Mouse (Mus musculus): ENCODE measurements around the gene Cbx4. TPM values are rescaled to one million over a fixed set of nuclear protein-coding genes. Genes with fewer than 3 reads are reported as not detected.
A peak's percentile ranks its signal among the peaks of the same experiment; 100 is the strongest.

Gene Cbx4
- polyA plus RNA-seq, 1 experiment from 2014 or later: 9.9 TPM

GRCm38 (mm10) chr11:119058041-119058995 is 27.7 kb downstream of the Cbx4 start:
- Histone ChIP-seq H3K4me1 (peaks cover 60% of the 10 kb centered on the region), H3K4me2 (peak overlapping the region; percentile 97), H3K27me3 (peaks cover 90% of the 10 kb centered on the region), H3K36me3 (no peaks in the 10 kb centered on the region), H3K9ac (peak overlapping the region; percentile 30; the same call in 1 of the 2 replicates), H3K9me3 (replicated peaks) (no peaks in the 10 kb centered on the region), H3K27ac (0 out of 2 replicates have a peak overlapping the region, but pooled peaks have one; percentile 35), H3K4me3 (replicated peaks) (peak overlapping the region; percentile 61)
- under 1% methylated on average over 58 of the region's 58 CpGs for WGBS
- peak; percentile 37; the same call in 1 of the 2 replicates for ATAC-seq (replicated peaks; ENCODE audit: low FRiP score)

GRCm38 (mm10) chr11:119057291-119057690 is 28.7 kb downstream of the Cbx4 start:
- peaks cover 91% of the 10 kb centered on the region for H3K27me3 ChIP-seq
- H3K36me3 ChIP-seq: no peaks in the 10 kb centered on the region
- WGBS: 1% methylated on average over 9 of the region's 9 CpGs
- no peak overlapping the region for H3K27ac ChIP-seq
- no peaks in the 10 kb centered on the region for H3K9me3 ChIP-seq (replicated peaks)
- H3K4me1 ChIP-seq: peaks cover 70% of the 10 kb centered on the region
- no peak for ATAC-seq (replicated peaks; ENCODE audit: low FRiP score)
- H3K4me3 ChIP-seq (replicated peaks): peak overlapping the region; percentile 61
- H3K4me2 ChIP-seq: peak overlapping the region; percentile 97
- H3K9ac ChIP-seq: peak overlapping the region; percentile 79; the same call in 1 of the 2 replicates

- Histone ChIP-seq H3K4me1 (peaks cover 76% of the 10 kb centered on the region), H3K27ac (peak overlapping the region; percentile 64; the same call in 1 of the 2 replicates), H3K27me3 (peaks cover 91% of the 10 kb centered on the region), H3K9ac (peak overlapping the region; percentile 79), H3K4me3 (replicated peaks) (peak overlapping the region; percentile 61), H3K9me3 (replicated peaks) (no peaks in the 10 kb centered on the region), H3K4me2 (peak overlapping the region; percentile 97), H3K36me3 (no peaks in the 10 kb centered on the region)
- under 1% methylated on average over 65 of the region's 65 CpGs for WGBS
- ATAC-seq (replicated peaks; ENCODE audit: low FRiP score): no peak
Measured at GRCm38 (mm10) chr11:119056301-119057211, 29.5 kb downstream of the Cbx4 start.

- no peak overlapping the region for H3K27ac ChIP-seq
- 1% methylated on average over 32 of the region's 32 CpGs for WGBS
Measured at GRCm38 (mm10) chr11:119055571-119056131, 30.4 kb downstream of the Cbx4 start.

GRCm38 (mm10) chr11:119054351-119055345 is 31.4 kb downstream of the Cbx4 start:
- Histone ChIP-seq H3K27me3 (peaks cover 91% of the 10 kb centered on the region), H3K36me3 (no peaks in the 10 kb centered on the region), H3K4me1 (peaks cover 76% of the 10 kb centered on the region), H3K4me2 (peak overlapping the region; percentile 97), H3K27ac (no peak overlapping the region), H3K9ac (no peak overlapping the region), H3K4me3 (replicated peaks) (peak overlapping the region; percentile 61), H3K9me3 (replicated peaks) (no peaks in the 10 kb centered on the region)
- no peak for ATAC-seq (replicated peaks; ENCODE audit: low FRiP score)
- 2% methylated on average over 47 of the region's 47 CpGs for WGBS

More at GRCm38 (mm10) chr11:119055571-119056131, 30.4 kb downstream of the Cbx4 start:
- no peaks in the 10 kb centered on the region for H3K9me3 ChIP-seq (replicated peaks)
- no peak for ATAC-seq (replicated peaks; ENCODE audit: low FRiP score)
- H3K4me3 ChIP-seq (replicated peaks): peak overlapping the region; percentile 61
- peaks cover 91% of the 10 kb centered on the region for H3K27me3 ChIP-seq
- peak overlapping the region; percentile 97 for H3K4me2 ChIP-seq
- H3K4me1 ChIP-seq: peaks cover 76% of the 10 kb centered on the region
- H3K36me3 ChIP-seq: no peaks in the 10 kb centered on the region
- no peak overlapping the region for H3K9ac ChIP-seq

- peaks cover 70% of the 10 kb centered on the region for H3K4me1 ChIP-seq
Measured at GRCm38 (mm10) chr11:119053738-119054350, 32.2 kb downstream of the Cbx4 start.

GRCm38 (mm10) chr11:119053257-119053670 is 32.8 kb downstream of the Cbx4 start:
- Histone ChIP-seq H3K9ac (peak overlapping the region; percentile 32; the same call in 1 of the 2 replicates), H3K4me1 (peaks cover 67% of the 10 kb centered on the region), H3K27me3 (peaks cover 91% of the 10 kb centered on the region), H3K27ac (peak overlapping the region; percentile 56; the same call in 1 of the 2 replicates), H3K4me2 (peak overlapping the region; percentile 72), H3K36me3 (no peaks in the 10 kb centered on the region), H3K4me3 (replicated peaks) (peak overlapping the region; percentile 61), H3K9me3 (replicated peaks) (no peaks in the 10 kb centered on the region)
- under 1% methylated on average over 42 of the region's 42 CpGs for WGBS
- peak; percentile 88 for ATAC-seq (replicated peaks; ENCODE audit: low FRiP score)

More at GRCm38 (mm10) chr11:119053738-119054350, 32.2 kb downstream of the Cbx4 start:
- Histone ChIP-seq H3K4me2 (peak overlapping the region; percentile 72), H3K9me3 (replicated peaks) (no peaks in the 10 kb centered on the region), H3K9ac (peak overlapping the region; percentile 14), H3K4me3 (replicated peaks) (peak overlapping the region; percentile 61), H3K36me3 (no peaks in the 10 kb centered on the region), H3K27ac (no peak overlapping the region), H3K27me3 (peaks cover 91% of the 10 kb centered on the region)
- 2% methylated on average over 33 of the region's 35 CpGs for WGBS
- no peak for ATAC-seq (replicated peaks; ENCODE audit: low FRiP score)

- H3K4me3 ChIP-seq (replicated peaks): peak overlapping the region; percentile 61
- peaks cover 91% of the 10 kb centered on the region for H3K27me3 ChIP-seq
- WGBS: 2% methylated on average over 13 of the region's 13 CpGs
- peak; percentile 30; the same call in 1 of the 2 replicates for ATAC-seq (replicated peaks; ENCODE audit: low FRiP score)
- H3K4me1 ChIP-seq: peaks cover 67% of the 10 kb centered on the region
- no peaks in the 10 kb centered on the region for H3K36me3 ChIP-seq
- H3K4me2 ChIP-seq: peak overlapping the region; percentile 72
- H3K9ac ChIP-seq: peak overlapping the region; percentile 32; the same call in 1 of the 2 replicates
- peak overlapping the region; percentile 56; the same call in 1 of the 2 replicates for H3K27ac ChIP-seq
- no peaks in the 10 kb centered on the region for H3K9me3 ChIP-seq (replicated peaks)
Measured at GRCm38 (mm10) chr11:119052661-119053256, 33.3 kb downstream of the Cbx4 start.

GRCm38 (mm10) chr11:119051927-119052660 is 33.9 kb downstream of the Cbx4 start:
- Histone ChIP-seq H3K4me1 (peaks cover 67% of the 10 kb centered on the region), H3K4me2 (peak overlapping the region; percentile 72), H3K9ac (no peak overlapping the region), H3K27me3 (peaks cover 91% of the 10 kb centered on the region), H3K27ac (0 out of 2 replicates have a peak overlapping the region, but pooled peaks have one; percentile 56), H3K9me3 (replicated peaks) (no peaks in the 10 kb centered on the region), H3K36me3 (no peaks in the 10 kb centered on the region), H3K4me3 (replicated peaks) (peak overlapping the region; percentile 61; the same call in 1 of the 2 replicates)
- no peak for ATAC-seq (replicated peaks; ENCODE audit: low FRiP score)
- WGBS: 3% methylated on average over 15 of the region's 15 CpGs
